Mouse (Mus musculus) lung, postnatal 36 days (tissue): ENCODE results near the gene Trim26.
"Not testable (repeated sequence)": the region's sequence is repeated elsewhere in the genome, so short reads cannot be mapped to it uniquely, and the experiment has no call there.

Experiments
- DNase-seq: peaks from one replicate; pipeline ENCODE4 v3.0.0; 2022; ENCODE audit warnings: mixed read lengths

The Trim26 gene

GRCm38 (mm10) chr17:36836874-36837647 lies at the start of gene Trim26:
Trim26 (plus strand) TSS chr17:36837134.
- DNase-seq, result peak; percentile 99

- DNase-seq, result no peak
These were observed 48.6 kb upstream of the Trim26 start for GRCm38 (mm10) chr17:36788351-36788750.

DNA sequence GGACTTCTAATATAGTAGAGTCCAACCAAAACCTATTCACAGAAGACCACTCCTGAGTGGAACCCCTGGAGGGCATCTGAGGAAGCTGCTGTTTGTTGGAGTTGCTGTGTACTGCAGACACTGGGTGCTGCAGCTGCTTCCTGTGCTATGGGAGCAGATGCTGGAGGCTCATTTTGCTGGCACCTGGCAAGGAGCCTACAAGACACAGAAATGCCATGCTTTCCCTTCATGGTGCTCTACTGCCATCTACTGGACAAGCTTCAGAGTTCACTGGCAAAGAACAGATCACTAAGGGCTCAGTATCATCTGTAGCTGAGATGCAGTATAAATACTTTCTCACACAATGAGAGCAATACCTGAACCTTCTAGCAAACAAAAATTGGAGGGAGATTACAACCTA lies 48.1 kb upstream of the Trim26 start:
- peak; percentile 83 for DNase-seq

GRCm38 (mm10) chr17:36799493-36799892 lies 37.4 kb upstream of the Trim26 start:
- no peak for DNase-seq

DNA sequence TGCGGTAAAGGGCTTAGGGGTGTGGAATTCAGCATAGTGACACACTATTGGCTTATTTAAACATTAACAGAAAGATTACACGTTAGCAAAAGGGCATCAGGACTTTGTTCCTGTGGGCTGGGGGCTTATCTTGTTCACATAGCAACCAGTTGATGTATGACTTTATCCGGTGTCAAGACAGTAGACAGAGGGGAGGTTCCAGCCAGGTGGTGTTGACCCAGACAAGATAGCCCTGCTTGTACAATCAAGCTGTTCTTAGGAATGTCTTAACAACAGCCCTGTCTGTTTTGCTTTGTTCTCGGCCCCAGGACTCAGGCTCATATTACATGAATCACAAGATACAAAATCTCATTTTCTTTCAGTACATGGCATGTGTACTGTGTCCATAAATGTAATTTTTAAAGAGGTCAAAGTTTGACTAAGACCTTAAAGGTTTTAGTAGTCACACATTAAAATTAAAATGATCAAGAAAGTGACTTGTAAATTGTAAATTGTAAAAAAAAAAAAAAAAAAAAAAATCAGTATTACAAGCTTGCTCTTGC lies 36.9 kb upstream of the Trim26 start:
- DNase-seq, result not testable (repeated sequence)

GRCm38 (mm10) chr17:36811871-36812270 lies 25.1 kb upstream of the Trim26 start, which contains the start of gene H2-M10.6:
H2-M10.6 (plus strand) TSS chr17:36812171.
- DNase-seq, result no peak

DNA sequence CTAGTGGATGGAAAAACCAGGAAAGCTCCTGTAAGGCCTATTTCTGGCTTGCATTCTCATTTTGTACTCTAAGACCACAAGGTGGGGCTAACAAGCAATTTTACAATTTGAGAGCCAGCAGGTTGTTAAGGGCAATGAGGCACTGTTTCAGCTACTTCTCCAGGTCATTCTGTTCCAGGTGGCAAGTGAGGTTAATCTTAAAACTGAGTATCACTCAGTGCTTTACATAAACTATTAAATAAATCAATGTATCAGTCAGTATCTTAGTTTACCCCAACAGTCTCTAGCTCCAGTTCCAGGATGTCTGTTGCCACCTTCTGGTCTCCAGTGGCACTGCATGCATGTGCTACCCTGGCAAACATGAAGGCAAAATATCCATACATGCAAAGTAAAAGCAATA lies 12.9 kb upstream of the Trim26 start:
- DNase-seq, result peak; percentile 86

- peak; percentile 39 for DNase-seq
These were observed 11.4 kb upstream of the Trim26 start for GRCm38 (mm10) chr17:36825525-36825924.

GRCm38 (mm10) chr17:36826002-36826401 lies 10.9 kb upstream of the Trim26 start:
- peak; percentile 95 for DNase-seq

DNA sequence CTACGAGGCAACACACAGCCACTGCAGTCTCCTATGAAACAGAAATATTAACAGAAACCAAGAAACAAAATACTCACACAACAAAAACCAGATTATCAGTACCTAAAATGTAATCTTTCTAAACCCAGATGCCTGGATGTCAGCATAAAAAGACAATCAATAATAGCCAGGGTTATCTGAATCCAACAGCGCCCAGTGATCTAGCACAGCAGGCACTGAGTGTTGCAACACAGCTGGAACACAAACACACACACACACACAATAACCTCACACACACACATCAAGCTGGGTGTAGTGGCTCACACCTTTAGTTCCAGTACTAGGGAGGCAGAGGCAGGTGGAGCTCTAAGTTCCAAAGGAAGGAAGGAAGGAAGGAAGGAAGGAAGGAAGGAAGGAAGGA lies 8.4 kb upstream of the Trim26 start:
- DNase-seq, result no peak

DNA sequence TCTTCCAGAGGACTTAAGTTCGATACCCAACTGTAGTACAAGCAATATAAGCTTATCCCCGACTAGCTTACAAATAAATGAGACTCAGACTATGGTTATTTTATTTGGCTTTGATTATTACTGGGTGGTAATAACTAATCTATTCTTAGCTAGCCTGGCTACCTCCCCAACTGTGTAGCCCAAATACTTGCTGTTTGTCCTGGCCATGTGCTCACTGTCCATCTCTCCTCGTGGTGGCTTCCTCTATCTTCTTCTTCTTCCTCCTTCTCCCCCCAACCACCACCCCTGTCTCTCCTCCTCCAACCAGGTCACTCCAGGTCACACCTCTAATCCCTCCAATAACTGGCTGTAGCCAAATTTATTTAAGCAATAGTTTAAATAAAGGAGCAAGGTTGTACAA lies 6.5 kb upstream of the Trim26 start:
- no peak for DNase-seq

- no peak for DNase-seq
These were observed 4.2 kb upstream of the Trim26 start for GRCm38 (mm10) chr17:36832694-36833093.

- peak; percentile 75 for DNase-seq
These were observed 1.1 kb upstream of the Trim26 start for GRCm38 (mm10) chr17:36835591-36836426.

- DNase-seq, result no peak
These were observed 514 bp upstream of the Trim26 start for GRCm38 (mm10) chr17:36836427-36836812.

- DNase-seq, result no peak
These were observed 2.1 kb downstream of the Trim26 start for GRCm38 (mm10) chr17:36839001-36839400.

DNA sequence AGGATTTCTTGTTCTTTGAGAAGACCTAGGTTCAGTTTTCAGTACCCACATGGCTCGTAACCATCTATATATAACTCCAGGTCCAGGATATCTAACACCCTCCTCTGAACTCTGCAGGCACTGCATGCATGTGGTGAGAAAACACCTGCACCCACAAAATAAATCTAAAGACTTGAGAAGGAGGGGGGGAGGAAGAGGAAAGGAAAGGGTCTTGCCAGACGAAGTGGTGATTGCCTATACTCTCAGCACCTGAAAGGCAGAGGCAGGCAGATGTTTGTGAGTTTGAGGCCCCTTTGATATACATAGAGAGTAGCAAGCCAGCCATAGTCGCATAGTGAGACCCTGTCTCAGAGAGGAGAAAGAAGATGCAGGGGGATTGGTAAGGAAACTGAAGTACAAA lies 3.0 kb downstream of the Trim26 start:
- no peak for DNase-seq

- no peak for DNase-seq
These were observed 4.1 kb downstream of the Trim26 start for GRCm38 (mm10) chr17:36840961-36841445.

DNA sequence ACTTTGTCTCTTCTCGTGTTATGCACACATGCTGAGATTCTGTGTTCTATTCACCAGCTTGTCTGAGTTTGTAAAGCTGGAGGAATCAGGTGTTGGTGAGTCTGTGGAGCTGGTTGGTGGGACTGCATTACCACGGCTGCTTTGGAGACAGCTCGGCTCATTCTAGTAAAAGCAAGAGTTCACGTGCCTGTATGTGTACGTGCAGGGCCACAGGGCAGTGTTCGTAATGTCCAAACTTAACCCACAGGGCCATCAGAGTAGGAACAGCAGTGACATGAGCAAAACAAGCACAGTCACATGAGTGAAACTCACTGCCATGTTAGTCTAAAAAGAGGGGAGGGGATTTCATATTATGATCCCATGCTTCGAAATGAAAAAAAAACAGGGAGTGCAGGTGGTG lies 6.8 kb downstream of the Trim26 start:
- no peak for DNase-seq

GRCm38 (mm10) chr17:36844286-36844719 lies 7.4 kb downstream of the Trim26 start:
- no peak for DNase-seq

DNA sequence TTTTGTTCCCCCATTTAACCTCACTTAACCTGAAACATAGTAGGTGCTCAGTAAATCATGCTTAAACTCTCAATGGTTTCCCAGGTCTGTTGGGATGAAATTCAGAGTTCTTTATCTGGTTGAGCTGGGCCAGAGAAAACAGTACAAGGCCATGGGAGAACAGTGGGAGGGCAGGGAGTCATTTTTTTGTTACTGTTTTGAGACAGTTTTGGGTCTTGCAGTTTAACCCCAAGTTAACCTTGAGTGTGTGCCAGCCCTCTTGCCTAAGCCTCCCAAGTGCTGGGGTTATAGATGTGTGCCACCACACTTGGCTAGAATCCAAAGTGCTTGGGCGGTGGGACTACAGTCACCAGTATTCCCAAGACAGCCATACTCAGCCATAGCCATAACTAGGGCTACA lies 7.8 kb downstream of the Trim26 start:
- DNase-seq, result no peak

GRCm38 (mm10) chr17:36848911-36849310 lies 12.0 kb downstream of the Trim26 start:
- DNase-seq, result no peak

- peak; percentile 54 for DNase-seq
These were observed 13.1 kb downstream of the Trim26 start for GRCm38 (mm10) chr17:36849992-36850391.

GRCm38 (mm10) chr17:36851200-36851599 lies 14.3 kb downstream of the Trim26 start:
- DNase-seq, result no peak
